Mouse (Mus musculus) olfactory bulb, adult 2 months (tissue): ENCODE results near the gene Srcap. TPM values are rescaled to one million over a fixed set of nuclear protein-coding genes. Genes with fewer than 3 reads are reported as not detected.
"Not testable (repeated sequence)": the region's sequence is repeated elsewhere in the genome, so short reads cannot be mapped to it uniquely, and the experiment has no call there.

Source experiments
- H3K27ac ChIP-seq: fragments of 200-500 bp; 2 replicates; pipeline ENCODE4 v1.5.1; 2012; ENCODE audit warnings: low read depth, low read length; ENCODE audit not compliant: insufficient read depth
- H3K4me1 ChIP-seq: fragments of 200-500 bp; 2 replicates; pipeline ENCODE4 v1.6.1; 2012; ENCODE audit warnings: low read length; ENCODE audit not compliant: control insufficient read depth, insufficient read depth
- H3K4me3 ChIP-seq: fragments of 200-500 bp; 2 replicates; pipeline ENCODE4 v1.5.1; 2012; ENCODE audit warnings: mild to moderate bottlenecking, low read depth, low read length, moderate library complexity; ENCODE audit not compliant: insufficient read depth
- CTCF ChIP-seq: fragments of 200-500 bp; IDR thresholded peaks from 2 replicates; pipeline ENCODE4 v1.5.1; 2012; ENCODE audit warnings: low read depth, mild to moderate bottlenecking, low read length, moderate library complexity; ENCODE audit not compliant: insufficient read depth
- POLR2A ChIP-seq: fragments of 200-500 bp; IDR thresholded peaks from 2 replicates; pipeline ENCODE4 v1.6.1; 2012; ENCODE audit warnings: mild to moderate bottlenecking, low read depth, low read length, moderate library complexity; ENCODE audit not compliant: insufficient read depth
- WGBS: fragments of 180-500 bp; shearing (Covaris S2); methylation state at CpG from one replicate; pipeline ENCODE4 v1.1.7; 2018; 5-methylcytosine and 5-hydroxymethylcytosine counted together
- polyA plus RNA-seq: library from polyadenylated mRNA; stranded (reverse); fragments of >200 nt; gene quantifications from 2 replicates; pipeline ENCODE4 v1.2.4, GENCODE M21; 2012; ENCODE audit warnings: low replicate concordance; ENCODE audit not compliant: missing spikeins, insufficient read depth, insufficient read length

Srcap gene
- polyA plus RNA-seq, result 110 and 137 TPM in 2 replicates

DNA sequence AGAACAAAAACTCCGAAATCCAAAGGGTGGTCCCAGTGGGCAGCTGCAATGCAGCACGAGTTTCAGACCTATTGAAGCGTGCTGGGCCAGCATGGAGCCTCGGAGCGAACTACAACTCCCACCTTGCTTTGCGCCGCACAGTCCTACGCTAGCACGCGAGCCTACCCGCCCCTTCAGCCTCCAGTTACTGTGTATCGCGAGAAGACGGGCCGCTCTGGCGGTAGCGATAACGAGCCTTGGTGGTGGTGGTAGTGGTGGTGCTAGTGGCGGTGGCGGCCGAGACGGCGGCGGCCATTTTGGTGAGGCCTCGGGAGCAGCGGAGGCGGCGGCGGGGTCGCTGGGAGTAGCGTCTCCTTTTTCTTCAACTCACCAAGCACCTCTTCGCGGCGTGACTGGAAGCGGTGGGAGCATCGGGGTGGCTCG, at the start of gene Srcap:
Srcap (plus strand) TSS at position 176 of the 423 bp plus-strand sequence.
- under 1% methylated on average over 37 of the region's 37 CpGs for WGBS
- peak; percentile 84 for TF ChIP-seq POLR2A
- TF ChIP-seq CTCF, result no peak
- Histone ChIP-seq H3K4me1 (peaks cover 5% of the 10 kb centered on the region; the same call in 1 of the 2 replicates), H3K4me3 (peak within 1 kb of the TSS; percentile 99), H3K27ac (peak within 1 kb of the TSS; percentile 99)

DNA sequence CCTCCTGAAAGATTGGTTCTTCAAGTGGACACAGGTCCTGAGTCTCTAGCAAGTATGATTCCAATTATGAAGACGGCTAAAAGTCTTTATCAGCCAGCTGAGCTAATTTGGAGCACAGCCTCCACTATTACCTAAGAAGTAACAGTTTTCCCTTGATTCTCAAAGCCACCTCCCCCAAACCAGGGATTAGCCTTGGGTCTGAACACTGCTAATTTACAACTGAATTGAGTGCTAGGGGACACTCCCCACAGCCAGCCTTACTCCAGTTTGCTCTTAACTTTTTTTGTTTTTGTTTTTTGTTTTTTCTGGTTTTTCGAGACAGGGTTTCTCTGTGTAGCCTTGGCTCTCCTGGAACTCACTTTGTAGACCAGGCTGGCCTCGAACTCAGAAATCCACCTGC, 46.6 kb upstream of the Srcap start:
- no peak for TF ChIP-seq CTCF
- no peak for TF ChIP-seq POLR2A
- Histone ChIP-seq H3K4me1 (no peaks in the 10 kb centered on the region), H3K4me3 (no peak overlapping the region), H3K27ac (no peak overlapping the region)
- 80% methylated on average over 3 of the region's 3 CpGs for WGBS

DNA sequence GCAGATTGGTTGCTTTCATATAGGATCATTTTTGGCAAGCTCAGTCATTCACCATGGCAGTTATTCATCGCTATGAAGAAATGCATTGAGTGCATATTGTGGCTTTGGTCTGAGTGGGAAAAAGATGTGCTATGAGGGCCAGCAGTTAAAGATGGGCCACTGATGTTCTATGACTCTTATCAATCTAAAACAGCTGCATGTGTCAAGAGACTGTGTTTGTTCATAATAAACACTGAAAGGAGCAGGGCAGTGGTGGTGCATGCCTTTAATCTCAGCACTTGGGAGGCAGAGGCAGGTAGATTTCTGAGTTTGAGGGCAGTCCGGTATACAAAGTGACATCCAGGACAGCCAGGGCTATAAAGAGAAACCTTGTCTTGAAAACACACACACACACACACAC, 46.1 kb upstream of the Srcap start:
- WGBS, result 100% methylated on average over 2 of the region's 2 CpGs
- H3K27ac ChIP-seq, H3K4me3 ChIP-seq, H3K4me1 ChIP-seq: not testable (repeated sequence)

DNA sequence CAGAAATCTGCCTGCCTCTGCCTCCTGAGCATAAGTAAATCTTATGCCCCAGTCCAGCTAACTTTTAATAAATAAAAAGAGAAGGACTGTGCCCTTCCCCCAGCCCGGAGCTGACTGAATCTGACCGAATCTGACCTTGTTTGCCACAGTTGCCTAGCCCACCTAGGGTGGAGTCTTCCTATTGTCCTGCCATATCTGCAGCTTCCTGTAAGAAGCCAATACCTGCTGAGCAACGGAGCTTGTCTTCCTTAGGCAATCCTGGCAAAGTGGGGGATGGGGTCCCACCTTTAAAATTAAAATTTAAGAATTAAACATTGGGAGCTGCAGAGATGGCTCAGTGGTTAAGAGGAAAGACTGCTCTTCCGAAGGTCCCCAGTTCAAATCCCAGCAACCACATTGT, 45.2 kb upstream of the Srcap start:
- TF ChIP-seq CTCF (no peak), POLR2A (no peak)
- Histone ChIP-seq H3K27ac (no peak overlapping the region), H3K4me3 (no peak overlapping the region)

DNA sequence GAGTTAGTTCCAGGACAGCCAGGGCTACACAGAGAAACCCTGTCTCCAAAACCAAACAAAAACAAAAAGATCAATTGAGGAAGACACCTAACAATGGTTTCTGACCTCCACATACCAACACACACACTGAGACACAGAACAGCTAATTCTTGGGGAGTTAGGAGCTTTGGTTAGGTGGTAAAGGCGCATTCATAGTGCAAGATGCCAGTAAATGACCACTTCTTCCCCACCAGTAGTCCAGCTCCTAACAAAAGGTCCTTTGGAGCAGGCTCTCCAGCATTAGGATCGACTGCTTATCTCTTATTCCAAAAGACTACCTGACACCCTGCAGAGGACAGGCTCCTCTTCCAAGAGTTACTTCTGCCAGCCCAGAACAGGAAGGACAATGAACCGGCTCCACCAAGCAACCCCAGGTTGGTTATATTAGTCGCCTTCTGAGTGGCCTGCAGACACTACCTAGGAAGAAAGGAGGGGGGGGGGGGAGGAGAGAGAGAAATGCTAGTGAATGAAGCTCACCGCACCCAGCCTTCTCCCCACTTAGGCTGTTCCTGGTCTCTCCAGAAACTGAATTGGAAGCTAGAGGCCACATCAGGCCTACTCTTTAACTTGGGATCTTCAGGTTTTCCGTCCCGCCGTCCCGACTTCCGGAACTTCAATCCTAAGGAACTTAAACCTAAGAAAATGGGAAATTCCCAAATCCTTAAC, 41.6 kb upstream of the Srcap start:
- peak overlapping the region; percentile 76 for H3K27ac ChIP-seq
- WGBS, result 6% methylated on average over 10 of the region's 10 CpGs
- TF ChIP-seq CTCF (no peak), POLR2A (no peak)
- H3K4me3 ChIP-seq, result peak overlapping the region; percentile 69
- peaks cover 4% of the 10 kb centered on the region; the same call in 1 of the 2 replicates for H3K4me1 ChIP-seq

More for the DNA sequence above, 45.2 kb upstream of the Srcap start:
- WGBS, result 95% methylated on average over 4 of the region's 4 CpGs
- no peaks in the 10 kb centered on the region for H3K4me1 ChIP-seq

DNA sequence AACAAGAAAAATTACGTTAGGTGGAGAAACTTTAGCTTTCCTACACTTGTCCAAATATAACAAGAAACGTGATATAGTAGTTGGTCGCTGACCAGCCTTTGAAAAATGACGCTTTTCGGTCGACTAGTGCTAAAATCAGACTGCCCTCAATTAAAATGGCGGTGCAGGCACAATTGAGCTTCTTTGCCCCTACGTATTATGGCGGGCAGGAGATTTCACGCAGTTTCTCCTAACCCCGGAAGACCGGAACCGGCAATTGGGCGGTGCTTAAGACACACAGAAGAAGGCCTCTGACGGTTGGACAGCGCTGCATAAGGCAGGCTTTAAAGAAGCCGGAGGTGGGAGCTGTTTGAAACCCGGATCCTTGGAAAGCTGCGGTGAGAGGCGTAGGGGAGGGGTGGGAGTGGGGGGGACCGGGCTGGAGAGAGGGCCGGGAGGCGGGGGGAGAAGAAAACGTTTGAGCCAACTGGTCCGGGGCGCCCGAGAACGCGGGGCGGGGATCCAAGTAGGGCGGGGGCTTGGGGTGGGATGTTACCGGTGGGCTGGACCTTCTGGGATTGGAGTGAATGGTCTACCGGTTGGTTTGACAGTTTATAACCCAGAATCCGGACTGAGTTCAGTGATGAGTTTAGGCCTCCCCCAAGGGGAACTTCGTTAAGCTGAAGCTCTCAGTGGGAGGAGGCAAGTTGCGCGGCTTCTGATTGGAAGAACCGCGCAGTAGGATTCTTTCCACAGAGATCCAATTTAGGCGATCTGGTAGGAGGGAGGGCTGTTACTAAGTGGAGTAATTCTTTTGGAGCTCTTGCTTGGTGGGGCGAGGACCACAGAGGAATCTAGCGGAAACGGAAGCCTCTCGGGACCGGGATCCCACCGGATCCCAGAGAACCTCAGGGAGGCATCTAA, 40.8 kb upstream of the Srcap start:
- WGBS, result under 1% methylated on average over 46 of the region's 46 CpGs
- Histone ChIP-seq H3K4me3 (peak overlapping the region; percentile 69), H3K27ac (peak overlapping the region; percentile 76), H3K4me1 (peaks cover 4% of the 10 kb centered on the region; the same call in 1 of the 2 replicates)
- TF ChIP-seq POLR2A (peak; percentile 42; the same call in 1 of the 2 replicates), CTCF (no peak)

DNA sequence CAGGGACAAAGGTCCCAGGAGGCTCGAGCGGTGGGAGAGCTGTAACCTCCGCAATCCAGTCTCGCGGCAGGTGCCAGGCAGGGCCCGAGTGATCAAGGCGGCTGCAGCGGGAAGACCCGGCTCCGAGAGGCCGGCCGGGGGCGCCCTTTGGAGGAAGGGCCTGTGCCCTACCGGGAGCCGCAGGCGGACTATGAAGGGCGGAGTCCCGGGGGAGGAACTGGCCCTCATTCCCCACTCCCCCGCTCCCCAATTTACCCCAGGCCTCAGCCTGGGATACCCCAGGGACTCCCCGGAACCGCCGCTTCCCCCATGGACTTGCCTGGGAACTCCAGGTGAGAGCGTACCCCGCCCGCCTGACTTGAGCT, 40.2 kb upstream of the Srcap start:
- peaks cover 6% of the 10 kb centered on the region; the same call in 1 of the 2 replicates for H3K4me1 ChIP-seq
- under 1% methylated on average over 24 of the region's 25 CpGs for WGBS
- peak overlapping the region; percentile 69 for H3K4me3 ChIP-seq
- peak overlapping the region; percentile 74 for H3K27ac ChIP-seq
- TF ChIP-seq CTCF (no peak), POLR2A (no peak; the same call in 1 of the 2 replicates)

DNA sequence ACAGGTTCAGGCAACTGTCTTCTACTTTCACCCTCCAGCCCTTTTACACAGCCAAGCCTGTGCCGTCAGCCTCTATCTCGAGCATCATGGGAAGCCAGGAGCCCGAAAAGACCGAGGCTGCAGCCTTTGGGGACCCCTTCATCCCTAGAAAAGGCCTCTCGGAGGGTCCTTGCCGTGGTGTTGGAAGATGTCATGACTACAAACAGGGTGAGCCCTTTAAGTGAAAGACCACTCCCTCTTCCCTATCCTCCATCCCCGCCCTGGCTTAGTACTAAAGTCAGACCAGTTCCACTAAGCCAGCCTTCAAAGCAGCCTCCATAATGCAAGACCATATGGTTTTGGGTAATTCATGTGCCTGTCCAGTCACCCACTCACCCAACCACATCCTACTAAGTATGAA, 39.7 kb upstream of the Srcap start:
- Histone ChIP-seq H3K4me1 (peaks cover 6% of the 10 kb centered on the region; the same call in 1 of the 2 replicates), H3K27ac (peak overlapping the region; percentile 74), H3K4me3 (peak overlapping the region; percentile 69)
- 0% methylated on average over 7 of the region's 7 CpGs for WGBS
- TF ChIP-seq POLR2A (no peak), CTCF (no peak)

DNA sequence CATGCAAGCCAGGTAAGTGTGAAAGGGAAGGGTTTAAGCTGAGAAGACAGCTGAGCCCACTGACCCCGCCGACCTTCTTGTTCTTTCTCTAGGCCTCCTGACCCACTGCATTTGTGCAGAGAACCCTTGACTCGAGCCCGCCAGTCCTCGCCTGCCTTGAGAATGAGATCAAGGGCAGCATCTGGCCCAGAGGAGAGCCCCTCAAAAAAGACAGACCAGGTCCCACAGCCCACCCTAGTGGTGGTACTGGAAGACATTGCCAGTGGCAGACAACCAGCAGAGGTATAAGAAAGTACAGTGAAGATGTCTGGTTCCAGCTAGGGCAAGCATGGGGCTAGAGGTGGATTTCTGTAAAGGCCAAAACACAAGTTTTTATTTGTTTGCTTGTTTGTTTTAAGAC, 38.1 kb upstream of the Srcap start:
- TF ChIP-seq POLR2A (no peak), CTCF (no peak)
- no peak overlapping the region for H3K27ac ChIP-seq
- H3K4me3 ChIP-seq, result no peak overlapping the region
- WGBS, result 72% methylated on average over 5 of the region's 5 CpGs
- peaks cover 6% of the 10 kb centered on the region; the same call in 1 of the 2 replicates for H3K4me1 ChIP-seq
